In the genomic region with DNA sequence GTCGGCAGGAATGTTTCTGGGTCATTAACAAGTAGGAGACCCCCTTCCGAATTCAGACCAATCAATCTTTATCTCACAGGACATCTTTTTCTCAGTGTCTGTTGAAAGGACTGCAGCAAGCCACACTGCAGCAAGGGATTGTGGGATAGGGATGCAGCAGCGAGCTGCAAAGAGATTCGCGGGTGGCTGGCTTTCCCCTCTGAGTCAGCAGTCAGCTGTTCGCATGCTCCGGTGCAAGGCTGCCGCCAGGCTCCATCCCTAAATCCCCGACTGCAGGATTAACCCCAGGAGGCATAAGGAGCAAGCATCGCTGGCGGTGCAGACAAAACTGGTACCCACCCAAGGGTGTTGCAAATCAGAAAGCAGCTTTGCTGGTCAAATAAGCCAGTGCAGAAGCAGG, we compare ENCODE assay signal across 7 mouse cellular contexts. TPM values are rescaled to one million over a fixed set of nuclear protein-coding genes. Genes with fewer than 3 reads are reported as not detected.
A peak's percentile ranks its signal among the peaks of the same experiment; 100 is the strongest.
DNase-seq lines count a peak whose midpoint lies in the region; ATAC-seq and TF ChIP-seq lines count a peak whose summit lies in the region.

No protein-coding gene starts in this region.

- no peaks in the 10 kb centered on the region for H3K9me3 ChIP-seq in intestine, embryonic 14.5 days (ENCODE audit: control insufficient read depth, low read length)

- intact Hi-C loops in left cerebral cortex, postnatal 36 days (cut with DNase I): loop anchor here (2.0 kb wide), 1 partner anchor 38 kb away; no protein-coding TSS in a partner anchor

- no peaks in the 10 kb centered on the region for H3K36me3 ChIP-seq in intestine, embryonic 14.5 days (ENCODE audit: control insufficient read depth, insufficient read depth, low read length)
- H3K36me3 ChIP-seq in small intestine, adult 2 months (ENCODE audit: control insufficient read depth, insufficient read depth, low read length): no peaks in the 10 kb centered on the region; the same call in 1 of the 2 replicates

- DNase-seq in adrenal gland, adult 8-10 months: peak; percentile 62
- peak; percentile 54 for DNase-seq in gastrocnemius, postnatal 25 days
- DNase-seq in intestine, embryonic 14.5 days (ENCODE audit: low spot score): peak; percentile 71
- DNase-seq in left cerebral cortex, postnatal 36 days (ENCODE audit: low spot score in 2 of 2): peak; percentile 84 to 85
- peak; percentile 79 for DNase-seq in mesoderm, embryonic 11.5 days (ENCODE audit: low read depth, low spot score)

- WGBS in intestine, embryonic 14.5 days: 4% methylated on average over 11 of the region's 11 CpGs
- 52% methylated on average over 11 of the region's 11 CpGs for WGBS in small intestine, adult 2 months

- TF ChIP-seq POLR2A in small intestine, adult 2 months (IDR thresholded peaks at IDR 0.05; ENCODE audit: low read depth, low read length): no peak

- no peak overlapping the region for H3K27ac ChIP-seq in intestine, embryonic 14.5 days (ENCODE audit: low read depth)
- no peak overlapping the region for H3K27ac ChIP-seq in small intestine, adult 2 months (ENCODE audit: insufficient read depth, low read depth, low read length)

- H3K4me2 ChIP-seq in intestine, embryonic 14.5 days (ENCODE audit: low read length): peak overlapping the region; percentile 56

- H3K9ac ChIP-seq in intestine, embryonic 14.5 days (ENCODE audit: low read length): peak overlapping the region; percentile 37

- TF ChIP-seq CTCF in small intestine, adult 2 months (IDR thresholded peaks at IDR 0.05; ENCODE audit: extremely low read depth, insufficient read length, insufficient replicate concordance, low read depth, low read length): no peak

- peak overlapping the region; percentile 38 for H3K4me3 ChIP-seq in intestine, embryonic 14.5 days (ENCODE audit: low read depth, low read length)
- peak overlapping the region; percentile 54 for H3K4me3 ChIP-seq in small intestine, adult 2 months (ENCODE audit: low read depth, low read length)

- peak; percentile 39; the same call in 1 of the 2 replicates for ATAC-seq in common myeloid progenitor, adult 5-6 weeks (replicated peaks; ENCODE audit: low read depth, poor library complexity, severe bottlenecking)
- ATAC-seq in intestine, embryonic 14.5 days (replicated peaks; ENCODE audit: low FRiP score, low TSS enrichment, low read depth): no peak

- peaks cover 13% of the 10 kb centered on the region for H3K4me1 ChIP-seq in intestine, embryonic 14.5 days (replicated peaks; ENCODE audit: control insufficient read depth, insufficient read depth, low read length)
- H3K4me1 ChIP-seq in small intestine, adult 2 months (ENCODE audit: control insufficient read depth, insufficient read depth, insufficient read length, low read length): peaks cover 5% of the 10 kb centered on the region; the same call in 1 of the 2 replicates

- no peaks in the 10 kb centered on the region for H3K27me3 ChIP-seq in intestine, embryonic 14.5 days (replicated peaks; ENCODE audit: control insufficient read depth, insufficient read depth, low read length)
- H3K27me3 ChIP-seq in small intestine, adult 2 months (ENCODE audit: control insufficient read depth, insufficient read depth, low read length): no peaks in the 10 kb centered on the region

RNA-seq across cellular contexts. Expression of gene Gm6525, which starts 46.8 kb away (rescaled TPM):
- not detected for total RNA-seq in adrenal gland, adult 8-10 months (2022)
- 0.87 TPM in 1 of 2 replicates, not detected in the other for total RNA-seq in common myeloid progenitor, adult 5-6 weeks (2017)
- not detected for total RNA-seq in gastrocnemius, postnatal 25 days (2021)
- polyA plus RNA-seq in intestine, embryonic 14.5 days (2014; fragmentation: Nextera tagmentation; extraction: Ambion mirVana): 1.4 and 2.1 TPM in 2 replicates
- not detected for total RNA-seq in left cerebral cortex, postnatal 36 days (2021)
- not detected in 2 replicates for polyA plus RNA-seq in small intestine, adult 2 months (2012; rRNA removed)
